Mouse (Mus musculus): ENCODE measurements around the gene Ankrd7.

The Ankrd7 gene

GRCm38 (mm10) chr6:18866018-18866417 lies at the start of gene Ankrd7:
TSS of gene Ankrd7 (plus strand) at chr6:18866318.
- in situ Hi-C loops (cut with MboI; ENCODE audit: unreplicated experiment in 2 of 2) = no loop called here

GRCm38 (mm10) chr6:18819343-18819742 lies 46.8 kb upstream of the Ankrd7 start:
- in situ Hi-C loops (cut with MboI; ENCODE audit: unreplicated experiment in 2 of 2) = loop anchor here in 1 of 2 experiments (25.0 kb wide), 1 partner anchor 1707 kb away; no protein-coding TSS in a partner anchor

GRCm38 (mm10) chr6:18820246-18820645 lies 45.9 kb upstream of the Ankrd7 start:
- in situ Hi-C loops (cut with MboI; ENCODE audit: unreplicated experiment in 2 of 2) = loop anchor here in 1 of 2 experiments (25.0 kb wide), 1 partner anchor 1708 kb away; no protein-coding TSS in a partner anchor

DNA sequence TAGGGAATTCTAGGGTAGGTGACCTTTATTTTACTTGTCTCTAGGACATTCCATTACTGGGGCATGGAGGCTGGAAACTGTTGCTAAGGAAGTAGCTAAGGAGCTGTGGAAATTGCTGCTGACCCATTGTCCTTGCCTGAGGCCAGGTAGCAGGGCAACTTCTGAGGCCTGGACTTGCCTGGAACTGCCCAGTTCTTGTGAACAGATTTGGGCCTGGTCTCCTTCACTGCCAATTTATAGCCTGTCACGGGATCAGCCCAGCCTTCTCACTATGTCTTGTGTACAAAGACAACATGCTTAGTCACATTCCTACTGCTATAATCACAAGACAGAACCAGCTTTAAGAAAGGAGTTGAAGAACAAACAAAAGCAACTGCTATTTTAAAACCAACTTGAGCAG lies 43.3 kb upstream of the Ankrd7 start:
- in situ Hi-C loops (cut with MboI; ENCODE audit: unreplicated experiment in 2 of 2) = loop anchor here in 1 of 2 experiments (25.0 kb wide), 1 partner anchor 1711 kb away; no protein-coding TSS in a partner anchor

DNA sequence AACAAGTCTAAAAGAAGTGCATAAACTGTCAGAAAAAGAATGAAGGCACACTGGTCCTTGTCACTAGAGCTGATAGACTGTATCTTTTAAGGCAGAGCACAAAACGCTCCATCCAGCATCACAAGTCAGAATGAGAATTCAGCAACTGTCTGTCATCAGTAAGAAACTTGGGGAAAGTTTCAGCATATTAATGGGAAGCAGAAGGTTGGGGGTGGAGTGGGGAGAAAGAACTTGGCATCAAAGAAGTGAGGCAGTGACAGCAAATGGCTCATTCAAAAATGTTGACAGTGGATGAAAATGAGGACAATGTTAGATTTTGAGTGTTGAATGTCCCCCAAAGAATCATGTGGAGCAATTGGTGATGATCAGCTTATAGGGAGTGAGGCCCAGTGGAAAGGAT lies 33.2 kb upstream of the Ankrd7 start:
- in situ Hi-C loops (cut with MboI; ENCODE audit: unreplicated experiment in 2 of 2) = loop anchor here in 1 of 2 experiments (25.0 kb wide), 1 partner anchor 1221 kb away; no protein-coding TSS in a partner anchor

DNA sequence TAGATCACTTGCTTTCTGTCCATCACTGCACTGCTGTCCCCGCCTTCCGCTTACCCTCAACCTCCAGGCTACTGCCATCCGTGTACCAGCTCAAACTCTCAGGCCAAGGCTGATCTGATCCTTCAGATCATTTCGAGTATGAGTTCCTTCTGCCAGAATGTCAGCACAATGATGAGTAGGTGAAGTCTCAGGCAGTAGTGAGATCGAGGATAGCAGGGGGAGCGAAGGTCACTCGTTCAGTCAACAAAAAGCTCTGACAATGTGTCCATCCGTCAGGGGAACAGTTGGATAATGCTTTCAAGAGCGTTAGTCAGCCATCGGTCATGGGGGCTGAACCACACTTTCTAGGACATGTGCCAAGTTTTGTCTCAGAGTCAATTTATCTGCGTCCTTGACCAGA lies 21.6 kb upstream of the Ankrd7 start:
- in situ Hi-C loops (cut with MboI; ENCODE audit: unreplicated experiment in 2 of 2) = loop anchor here in 1 of 2 experiments (25.0 kb wide), 1 partner anchor 1232 kb away; no protein-coding TSS in a partner anchor

DNA sequence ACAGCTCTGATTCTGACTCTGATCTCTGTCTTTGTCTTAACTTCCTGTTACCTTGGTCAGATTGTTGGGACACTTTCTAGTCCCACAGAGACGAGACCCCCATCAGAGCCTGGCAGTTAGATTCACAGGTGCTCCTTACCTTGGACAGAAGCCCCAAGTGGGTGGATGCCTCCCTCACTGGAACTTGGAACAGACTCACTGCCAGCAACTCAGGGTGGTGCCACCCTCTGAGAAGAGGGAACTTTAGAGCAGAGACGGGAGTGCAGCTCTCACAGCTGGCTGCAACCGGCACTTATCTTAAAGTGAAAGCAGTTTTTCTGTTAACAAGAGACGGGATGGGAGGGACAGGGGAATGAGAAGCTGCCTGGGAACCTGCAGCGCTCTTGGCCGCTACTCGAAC lies 20.5 kb upstream of the Ankrd7 start:
- in situ Hi-C loops (cut with MboI; ENCODE audit: unreplicated experiment in 2 of 2) = loop anchor here in 1 of 2 experiments (25.0 kb wide), 1 partner anchor 1233 kb away; no protein-coding TSS in a partner anchor

- in situ Hi-C loops (cut with MboI; ENCODE audit: unreplicated experiment in 2 of 2) = loop anchor here in 1 of 2 experiments (25.0 kb wide), 1 partner anchor 1236 kb away; no protein-coding TSS in a partner anchor
Measured at GRCm38 (mm10) chr6:18848051-18848701, 17.9 kb upstream of the Ankrd7 start, which contains the start of gene Lsm8. TSS of gene Lsm8 (plus strand) at chr6:18848579.

DNA sequence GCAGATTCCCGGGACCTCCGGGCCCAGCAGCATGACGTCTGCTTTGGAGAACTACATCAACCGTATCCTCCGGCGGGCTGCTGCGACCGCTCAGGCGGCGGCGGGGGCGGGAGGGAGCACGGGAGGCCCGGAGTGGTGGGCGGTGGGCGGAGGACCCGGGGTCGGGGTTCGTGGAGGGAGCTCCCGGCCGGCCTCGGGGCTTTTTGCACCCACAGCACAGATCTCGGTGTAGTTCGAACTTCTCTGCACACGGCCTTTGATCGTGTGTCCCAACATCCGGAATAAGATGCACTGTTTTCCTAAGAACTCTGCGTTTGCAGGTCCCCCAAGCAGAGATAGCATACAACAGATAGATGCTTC lies 17.4 kb upstream of the Ankrd7 start:
- in situ Hi-C loops (cut with MboI; ENCODE audit: unreplicated experiment in 2 of 2) = loop anchor here in 1 of 2 experiments (25.0 kb wide), 1 partner anchor 1236 kb away; no protein-coding TSS in a partner anchor

DNA sequence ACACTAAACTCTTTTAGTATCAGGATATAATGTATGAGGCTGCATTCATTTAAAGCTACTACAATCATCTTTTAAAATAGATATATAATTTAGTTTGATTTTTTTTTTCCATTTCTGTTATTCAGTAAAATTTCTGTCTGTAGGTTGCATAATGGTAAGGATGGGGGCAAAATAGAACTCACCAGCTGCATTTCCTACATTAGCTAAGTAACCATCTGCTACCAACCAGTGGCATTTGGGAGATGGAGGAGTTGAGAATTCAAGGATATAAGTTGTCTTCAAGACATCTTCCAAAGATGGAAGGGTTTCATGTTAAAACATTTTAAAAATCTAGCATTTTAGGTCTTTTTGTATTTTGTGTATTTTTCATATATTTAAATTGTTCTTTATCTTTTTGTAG lies 10.8 kb upstream of the Ankrd7 start:
- in situ Hi-C loops (cut with MboI; ENCODE audit: unreplicated experiment in 2 of 2) = no loop called here

DNA sequence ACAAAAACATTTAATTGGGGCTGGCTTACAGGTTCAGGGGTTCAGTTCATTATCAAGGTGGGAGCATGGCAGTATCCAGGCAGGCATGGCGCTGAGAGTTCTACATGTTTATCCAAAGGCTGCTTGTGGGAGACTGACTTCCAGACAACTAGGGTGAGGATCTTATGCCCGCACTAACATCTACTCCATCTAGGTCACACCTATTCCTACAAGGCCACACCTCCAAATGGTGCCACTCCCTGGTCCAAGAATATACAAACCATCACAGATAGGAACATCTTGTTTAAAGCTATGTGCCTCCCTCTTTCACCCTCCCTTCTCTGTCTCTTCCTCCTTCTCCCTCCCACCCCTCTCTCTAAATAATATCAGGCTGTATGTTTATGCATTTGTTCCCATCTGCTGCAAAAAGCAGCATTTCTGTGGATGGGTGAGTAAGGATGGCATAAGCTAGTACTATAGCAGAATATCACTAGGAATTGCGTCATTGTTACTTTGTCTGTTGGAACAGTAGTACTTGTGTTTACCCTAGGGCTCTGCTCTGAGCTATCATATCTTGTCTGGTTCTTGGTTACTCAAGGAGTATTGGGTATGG lies 9.5 kb upstream of the Ankrd7 start:
- in situ Hi-C loops (cut with MboI; ENCODE audit: unreplicated experiment in 2 of 2) = no loop called here

DNA sequence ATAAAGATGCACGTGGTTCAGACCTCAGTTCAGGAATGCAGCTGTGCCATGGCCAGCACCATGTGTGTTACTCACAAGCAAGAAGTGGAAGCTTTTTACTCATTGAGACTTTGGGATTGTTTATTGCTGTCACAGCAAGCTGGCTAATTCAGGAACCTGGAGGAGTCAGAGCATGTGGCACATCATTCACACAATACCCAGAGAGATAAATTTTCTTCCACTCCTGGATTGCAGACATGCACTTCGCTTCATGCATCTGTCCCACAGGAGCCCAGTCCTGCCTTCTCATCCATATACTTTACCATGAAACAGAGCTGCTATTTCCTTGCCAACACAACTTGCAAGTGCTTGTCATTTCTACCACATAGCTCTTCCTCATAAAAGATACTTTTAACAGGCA lies 22.9 kb downstream of the Ankrd7 start:
- in situ Hi-C loops (cut with MboI; ENCODE audit: unreplicated experiment in 2 of 2) = no loop called here

- in situ Hi-C loops (cut with MboI; ENCODE audit: unreplicated experiment in 2 of 2) = no loop called here
Measured at GRCm38 (mm10) chr6:18894142-18894541, 28.0 kb downstream of the Ankrd7 start.

GRCm38 (mm10) chr6:18907173-18907572 lies 41.1 kb downstream of the Ankrd7 start:
- in situ Hi-C loops (cut with MboI; ENCODE audit: unreplicated experiment in 2 of 2) = no loop called here

- in situ Hi-C loops (cut with MboI; ENCODE audit: unreplicated experiment in 2 of 2) = no loop called here
Measured at GRCm38 (mm10) chr6:18913179-18913578, 47.1 kb downstream of the Ankrd7 start.

DNA sequence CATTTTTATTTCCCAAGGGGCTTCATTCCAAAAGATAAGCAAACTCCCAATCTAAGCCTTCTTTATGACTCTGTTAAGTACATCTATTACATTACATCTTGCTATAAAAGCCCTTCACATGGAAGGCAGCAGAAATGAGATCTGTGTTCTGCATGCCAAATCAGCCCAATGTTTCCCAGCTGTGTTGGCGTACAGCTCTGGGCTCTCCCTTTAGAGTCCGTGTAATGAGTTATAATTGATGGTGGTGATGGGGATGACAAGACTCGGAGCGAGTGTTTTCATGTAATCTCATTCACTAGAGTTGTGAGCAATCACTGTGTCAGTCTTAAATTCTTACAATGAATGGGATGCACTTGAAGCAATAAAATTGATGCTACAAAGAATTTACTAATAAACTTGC lies 49.9 kb downstream of the Ankrd7 start:
- in situ Hi-C loops (cut with MboI; ENCODE audit: unreplicated experiment in 2 of 2) = no loop called here

- in situ Hi-C loops (cut with MboI; ENCODE audit: unreplicated experiment in 2 of 2) = no loop called here
Measured at GRCm38 (mm10) chr6:18916471-18916870, 50.4 kb downstream of the Ankrd7 start.

All from v-Abl transformed pro-B cells (cell line).